Mouse (Mus musculus) T-helper 1 cell (primary cell): ENCODE results near the gene Wfdc17.

Source experiments
- in situ Hi-C: fragments of 300-600 bp; cut with MboI, MseI; formaldehyde crosslinking; loops from one replicate; pipeline ENCODE4 v1.15.1; 2025; ENCODE audit warnings: high pct_unique_total_duplicates

Wfdc17 gene

DNA sequence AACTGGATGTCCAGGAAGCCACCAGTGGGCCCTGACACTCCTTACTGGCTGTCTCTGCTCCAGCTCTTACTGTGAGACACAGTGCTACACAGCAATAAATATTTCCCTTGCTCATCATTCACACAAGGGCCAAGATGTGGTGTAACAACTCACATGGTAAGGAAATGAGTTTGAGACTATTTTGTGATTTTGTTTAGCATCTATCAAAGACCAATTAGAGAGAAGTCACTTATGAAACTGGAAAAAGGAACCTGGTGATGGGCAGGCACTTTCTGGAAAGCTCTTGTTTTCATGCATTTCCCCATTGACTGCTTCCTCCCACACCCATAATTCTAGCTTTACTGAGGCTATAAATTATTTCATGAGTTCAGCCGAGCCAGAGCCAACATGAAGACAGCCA is at the start of gene Wfdc17:
Gene Wfdc17 (plus strand): TSS at position 287 of the 400 bp plus-strand sequence.
- in situ Hi-C loops = no loop called here

DNA sequence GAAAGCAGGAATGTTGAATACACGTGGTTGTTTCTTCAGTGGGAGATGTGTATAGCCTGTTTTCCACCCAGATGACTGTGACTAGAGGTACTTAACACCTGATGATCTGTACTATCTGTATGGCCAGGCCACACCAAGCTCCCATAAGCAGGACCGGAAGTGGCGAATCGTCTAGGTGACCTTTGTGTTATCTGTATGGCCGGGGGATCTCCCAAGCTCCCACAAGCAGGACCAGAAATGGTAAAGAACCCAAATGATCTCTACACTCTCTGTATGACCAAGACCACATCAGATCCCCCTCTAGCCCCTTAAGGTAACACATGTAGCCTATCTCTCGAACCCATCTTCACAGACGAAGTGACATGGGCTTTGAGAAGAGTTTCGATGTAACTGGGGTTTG is 49.2 kb upstream of the Wfdc17 start:
- in situ Hi-C loops = no loop called here

DNA sequence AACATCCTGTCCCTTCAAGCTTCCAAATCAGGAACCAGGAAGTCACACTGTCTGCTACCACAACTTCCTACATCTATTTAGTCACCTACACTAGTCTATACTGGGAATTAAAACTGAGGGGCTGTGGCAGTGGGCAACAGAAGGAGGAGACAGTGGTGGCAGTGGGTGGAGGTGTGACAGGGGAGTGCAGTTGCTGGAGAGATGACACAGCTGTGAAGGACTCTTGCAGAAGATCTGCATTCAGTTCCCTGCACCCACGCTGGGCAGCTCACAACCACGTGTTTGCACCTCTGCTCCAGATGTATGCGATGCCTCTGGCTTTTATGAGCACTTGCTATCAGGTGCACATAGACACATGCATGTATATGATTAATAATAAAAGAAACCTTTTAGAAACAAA is 46.3 kb upstream of the Wfdc17 start:
- in situ Hi-C loops = no loop called here

DNA sequence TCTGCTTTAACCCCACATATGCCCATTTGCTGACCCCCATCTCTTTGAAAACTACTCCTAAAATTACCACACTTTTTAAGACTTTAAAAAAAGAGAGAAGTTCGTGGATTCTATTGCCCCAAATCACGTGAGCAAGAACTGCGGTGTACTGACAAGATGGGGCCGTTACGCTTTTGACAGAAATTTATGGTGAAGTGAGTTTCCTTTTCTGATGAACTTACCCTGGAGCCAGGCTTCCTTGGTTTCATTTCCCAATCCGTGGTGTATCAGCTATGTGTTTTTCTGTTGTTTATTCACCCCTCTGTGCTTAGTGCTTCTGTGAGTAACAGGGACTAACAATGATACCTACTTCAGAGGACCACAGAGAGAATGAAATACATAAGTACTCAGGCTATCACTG is 45.0 kb upstream of the Wfdc17 start:
- in situ Hi-C loops = no loop called here

DNA sequence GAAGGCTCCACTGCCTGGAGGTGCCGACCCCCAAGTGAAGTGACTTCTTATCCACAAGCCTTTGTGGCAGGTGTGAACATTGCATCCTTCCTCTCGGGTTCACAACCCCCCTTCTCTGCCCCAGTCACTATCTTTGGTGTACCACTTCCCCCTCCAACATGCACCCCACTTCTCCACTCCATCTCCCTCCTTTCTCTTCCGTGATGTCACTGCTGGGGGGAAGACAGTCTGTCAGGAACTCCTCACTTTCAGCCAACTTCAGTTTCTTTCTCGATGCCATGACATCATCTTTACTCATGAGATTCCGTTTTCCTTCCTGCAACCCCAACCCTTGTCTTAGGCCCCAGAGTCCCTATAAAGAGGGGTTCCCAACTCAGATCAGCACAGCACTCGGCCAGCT is 41.6 kb upstream of the Wfdc17 start, which contains the start of gene Ccl4:
Gene Ccl4 (plus strand): TSS at position 381 of the 400 bp plus-strand sequence.
- in situ Hi-C loops = no loop called here

DNA sequence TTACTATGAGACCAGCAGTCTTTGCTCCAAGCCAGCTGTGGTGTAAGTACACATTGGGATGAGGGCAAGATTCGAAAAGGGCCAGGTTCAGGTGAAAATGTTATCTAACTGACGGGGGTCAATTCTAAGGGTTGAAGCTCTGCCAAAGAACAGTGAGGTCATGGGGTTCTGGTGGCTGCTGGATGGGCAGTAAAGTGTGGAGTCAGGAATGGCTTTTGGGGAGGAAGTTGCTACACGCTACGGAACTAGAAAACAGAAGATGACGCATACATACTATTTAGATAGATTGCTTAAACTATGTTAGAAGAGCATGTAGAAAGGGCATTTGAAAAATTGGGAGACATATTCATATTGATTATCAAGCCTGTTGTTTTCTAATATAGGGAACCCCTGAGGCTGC is 40.3 kb upstream of the Wfdc17 start:
- in situ Hi-C loops = no loop called here

DNA sequence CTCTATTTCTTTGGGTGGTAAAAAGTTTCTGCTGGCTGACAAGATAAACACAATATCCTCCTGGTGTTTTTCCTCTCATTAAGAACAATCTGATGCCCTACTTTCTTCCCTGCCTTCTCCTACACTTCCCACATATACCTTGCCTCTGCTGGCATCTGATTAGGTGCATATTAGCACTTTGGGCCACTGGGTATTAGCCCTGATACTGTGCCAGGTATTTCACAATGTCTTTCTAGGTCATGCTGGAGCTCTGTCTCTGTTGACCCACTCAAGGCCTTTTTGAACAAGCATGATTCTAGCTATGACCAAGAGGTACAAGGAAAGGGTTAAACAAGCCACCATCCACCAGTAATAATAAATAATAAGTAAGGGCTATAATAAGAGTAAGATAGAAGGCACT is 32.0 kb upstream of the Wfdc17 start:
- in situ Hi-C loops = loop anchor here (10.0 kb wide), 1 partner anchor 287 kb away; no protein-coding TSS in a partner anchor

DNA sequence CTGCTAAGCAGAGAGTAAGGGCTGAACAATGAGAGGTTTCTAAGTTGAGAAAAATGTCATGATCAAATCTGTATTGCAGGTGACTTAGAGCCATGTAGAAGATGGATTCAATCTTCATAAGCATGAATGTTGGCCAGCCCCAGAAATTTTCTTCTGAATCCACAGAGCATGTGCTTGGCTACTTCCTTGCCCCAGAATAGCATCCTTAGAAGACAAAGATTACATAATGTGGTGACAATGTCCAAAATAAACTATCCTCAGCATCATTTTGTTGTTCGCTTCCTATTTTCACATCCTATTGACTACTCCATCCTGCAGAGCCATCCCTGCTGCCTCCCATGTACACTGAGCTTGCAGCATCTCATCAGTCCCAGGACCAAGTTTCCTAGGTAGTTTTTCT is 28.1 kb upstream of the Wfdc17 start:
- in situ Hi-C loops = loop anchor here (10.0 kb wide), 1 partner anchor 291 kb away; no protein-coding TSS in a partner anchor

DNA sequence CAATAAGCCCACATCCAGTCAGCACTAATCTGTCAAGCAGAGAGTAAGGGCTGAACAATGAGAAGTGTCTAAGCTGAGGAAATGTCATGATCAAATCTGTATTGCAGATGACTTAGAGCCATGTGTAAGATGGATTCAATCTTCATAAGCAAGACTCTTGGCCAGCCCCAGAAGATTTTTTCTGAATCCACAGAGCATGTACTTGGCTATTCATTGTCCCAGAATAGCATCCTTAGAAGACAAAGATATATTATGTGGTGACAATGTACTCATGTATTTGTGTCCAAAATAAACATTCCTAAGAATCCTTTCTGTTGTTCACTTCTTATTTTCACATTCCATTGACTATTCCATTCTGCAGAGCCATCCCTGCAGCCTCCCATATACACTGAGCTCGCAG is 13.9 kb upstream of the Wfdc17 start:
- in situ Hi-C loops = loop anchor here (10.0 kb wide), 1 partner anchor 1045 kb away; no protein-coding TSS in a partner anchor

DNA sequence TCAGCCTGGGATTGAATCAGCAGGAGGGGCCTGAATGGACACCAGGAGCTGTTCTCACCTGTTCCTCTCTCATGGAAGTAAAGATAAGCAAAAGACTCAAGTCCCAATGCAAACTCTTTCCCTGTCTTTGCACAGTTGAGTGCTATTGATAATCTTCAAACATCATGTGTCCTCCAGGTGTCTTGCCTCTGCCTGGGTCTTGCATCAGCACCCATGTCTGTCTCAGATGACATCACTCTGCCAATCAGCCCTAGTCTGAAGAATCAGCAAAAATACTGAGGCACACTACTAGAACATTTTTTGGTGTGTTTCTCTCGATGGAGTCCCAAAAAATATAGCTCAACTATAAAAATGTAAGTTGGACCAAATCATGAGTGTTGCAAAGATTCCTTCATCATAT is 11.8 kb upstream of the Wfdc17 start:
- in situ Hi-C loops = loop anchor here (10.0 kb wide), 1 partner anchor 1047 kb away; no protein-coding TSS in a partner anchor

DNA sequence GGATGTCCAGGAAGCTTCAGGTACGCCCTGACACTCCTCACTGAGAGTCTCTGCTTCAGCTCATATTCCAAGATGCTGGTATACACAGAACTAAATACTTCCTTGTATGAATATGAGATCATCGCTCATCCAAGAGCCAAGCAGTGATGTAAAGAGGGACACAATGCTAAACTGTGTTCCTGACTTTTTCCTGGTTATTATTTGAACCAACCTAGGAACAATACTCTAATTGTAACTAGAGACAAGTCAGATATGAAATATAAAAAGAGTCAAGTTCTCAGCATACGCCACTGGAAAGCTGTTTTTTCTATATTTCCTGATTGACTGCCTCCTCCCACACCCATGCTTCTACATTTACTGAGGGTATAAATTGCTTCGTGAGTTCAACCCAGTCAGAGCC is 4.9 kb downstream of the Wfdc17 start, which contains the start of gene Wfdc18:
Gene Wfdc18 (plus strand): TSS at position 301 of the 400 bp plus-strand sequence.
- in situ Hi-C loops = no loop called here

DNA sequence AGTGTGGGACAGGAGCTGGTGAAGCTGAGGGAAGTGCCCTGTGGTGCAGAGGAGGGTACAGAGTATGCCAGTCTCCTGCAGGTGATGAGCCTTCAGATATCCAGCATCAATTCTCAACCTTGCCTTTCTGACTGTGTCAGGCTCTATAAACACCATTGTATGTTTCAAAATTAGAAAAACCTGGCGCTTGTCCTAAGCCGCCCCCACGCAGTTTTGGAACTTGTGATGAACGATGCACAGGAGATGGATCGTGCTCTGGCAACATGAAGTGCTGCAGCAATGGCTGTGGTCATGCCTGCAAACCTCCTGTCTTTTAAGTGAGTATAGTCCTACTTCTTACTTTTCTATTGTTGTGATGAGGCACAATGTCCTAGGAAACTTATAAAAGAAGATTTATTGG is 5.9 kb downstream of the Wfdc17 start:
- in situ Hi-C loops = no loop called here

DNA sequence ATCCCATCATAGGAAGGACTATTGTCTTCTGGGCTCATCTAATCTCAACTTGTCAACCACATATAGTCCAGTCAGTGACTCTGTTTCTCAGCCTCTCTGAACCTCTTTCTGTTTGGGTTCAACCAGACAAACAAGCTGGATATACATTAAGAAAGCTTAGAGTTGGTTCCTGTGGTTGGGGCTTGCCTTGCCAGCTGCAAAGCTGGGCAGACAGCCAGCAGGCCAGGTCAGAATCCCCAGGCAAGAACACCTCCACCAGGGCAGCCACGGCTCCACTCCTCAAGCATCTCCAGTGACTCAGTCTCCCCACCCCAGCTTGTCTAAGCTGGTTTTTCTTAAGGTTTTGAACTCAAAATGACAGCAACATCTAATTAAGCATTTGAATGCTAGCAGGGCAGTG is 8.9 kb downstream of the Wfdc17 start:
- in situ Hi-C loops = no loop called here

DNA sequence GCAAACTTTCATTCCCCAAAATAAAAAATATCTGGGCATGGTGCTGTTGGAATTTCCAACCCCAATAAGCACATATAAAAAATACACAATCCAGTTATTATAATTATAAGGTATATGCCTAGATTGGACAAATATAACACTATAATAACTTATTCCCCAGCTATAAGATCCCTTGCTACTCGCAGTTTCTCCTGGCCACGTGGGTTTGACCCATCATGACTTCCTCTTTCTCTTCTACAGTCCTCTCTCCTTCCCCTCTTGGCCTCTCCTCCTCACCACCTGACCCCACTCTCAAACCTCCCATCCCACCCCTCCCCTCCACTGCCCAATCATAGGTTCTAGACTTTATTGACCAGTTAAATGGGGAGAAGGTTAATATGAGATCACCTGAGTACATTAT is 10.1 kb downstream of the Wfdc17 start:
- in situ Hi-C loops = no loop called here

DNA sequence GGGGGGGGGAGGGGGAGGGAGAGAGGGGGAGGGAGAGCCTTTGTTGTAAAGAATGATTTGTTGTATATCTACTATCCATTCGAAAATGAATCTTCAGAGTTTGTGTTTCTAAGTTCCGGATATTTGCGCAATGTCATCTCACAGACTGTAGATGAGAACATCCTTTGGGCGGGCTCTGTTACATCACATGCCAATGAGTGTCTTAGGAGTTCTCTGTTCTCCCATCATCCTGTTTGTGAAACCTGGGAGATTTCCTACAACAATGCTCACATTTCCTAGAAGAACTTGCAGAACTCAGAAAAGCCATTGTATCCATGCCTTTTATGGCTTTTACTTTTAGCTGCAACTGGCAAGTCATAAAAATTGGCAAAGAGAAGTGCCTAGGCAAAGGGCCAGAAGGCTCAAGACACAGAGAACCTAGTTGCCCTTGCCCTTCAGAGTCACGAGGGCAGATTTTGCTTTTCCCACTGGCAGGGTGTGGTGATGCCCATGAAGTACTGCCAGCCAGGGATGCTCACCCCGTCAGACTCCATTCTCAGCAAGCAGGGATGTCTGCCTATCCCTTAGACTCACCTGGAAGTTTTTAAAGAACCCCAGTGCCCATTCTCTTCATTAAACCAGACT is 13.4 kb downstream of the Wfdc17 start:
- in situ Hi-C loops = no loop called here

DNA sequence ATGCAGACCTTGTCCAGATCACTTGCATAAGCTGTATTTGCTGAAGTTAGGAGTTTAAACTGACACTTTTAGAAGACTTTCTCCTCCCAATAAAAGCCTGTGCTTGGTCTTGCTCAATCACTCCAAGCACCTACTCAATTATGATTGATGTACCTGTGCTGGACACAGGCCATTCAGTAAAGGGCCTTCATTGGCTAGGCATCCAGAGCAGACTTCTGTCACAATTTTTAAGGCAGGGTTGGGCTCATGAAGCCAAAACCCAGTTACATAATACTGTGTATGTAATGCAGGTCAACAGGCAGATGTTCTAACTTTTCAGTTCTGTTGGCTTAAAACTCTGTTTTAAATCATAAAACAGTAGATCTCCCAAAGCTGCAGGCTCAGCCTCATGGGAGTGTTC is 17.0 kb downstream of the Wfdc17 start:
- in situ Hi-C loops = no loop called here

DNA sequence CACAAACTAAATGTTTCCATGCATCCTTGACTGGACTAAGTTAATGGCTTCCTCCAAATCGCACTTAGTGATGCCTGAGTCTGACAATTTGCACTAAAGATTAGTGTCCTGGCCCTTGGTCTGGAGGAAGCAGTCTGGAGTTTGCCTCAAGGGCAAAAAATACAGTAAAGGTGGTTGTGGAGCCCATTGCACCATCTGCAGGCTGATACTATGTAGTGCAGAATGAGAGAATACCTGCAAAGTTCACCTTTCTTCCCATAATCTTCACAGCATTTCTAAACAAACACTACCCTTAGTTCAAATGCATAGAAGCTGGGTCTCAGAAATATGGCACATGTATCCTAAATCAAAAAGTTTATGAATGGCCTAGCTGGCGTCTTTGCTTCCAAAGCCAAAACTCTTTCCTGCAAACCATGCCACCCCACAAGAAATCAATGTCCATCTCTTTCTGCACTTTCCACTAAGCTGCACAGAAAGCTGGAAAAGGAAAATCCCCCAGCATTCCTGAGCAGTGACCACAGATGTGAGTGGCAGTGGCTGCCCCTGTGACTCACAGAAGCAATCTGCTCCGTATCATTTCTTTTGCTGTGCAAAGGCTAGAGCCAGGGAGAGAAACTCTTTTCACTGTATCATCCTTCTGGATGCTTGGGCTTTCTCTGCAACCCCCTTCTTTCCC is 25.1 kb downstream of the Wfdc17 start:
- in situ Hi-C loops = no loop called here

DNA sequence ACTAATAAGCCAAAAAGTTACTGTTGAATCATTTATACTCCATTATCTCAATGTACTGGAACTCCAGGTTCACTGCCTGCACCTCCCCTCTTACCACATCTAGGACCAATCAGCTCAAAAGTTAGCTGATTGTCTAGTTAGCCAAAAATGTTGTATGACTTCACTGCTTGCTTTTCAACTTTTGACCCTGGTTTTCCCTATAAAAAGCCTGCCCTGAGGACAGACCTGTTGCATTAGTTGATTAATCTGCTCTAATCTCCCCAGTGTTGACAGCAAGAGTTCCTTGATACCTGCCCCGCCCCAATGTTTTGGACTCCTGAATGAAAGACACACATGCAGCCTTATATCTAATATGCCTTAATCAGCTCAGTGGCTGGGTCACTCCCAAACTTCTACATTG is 27.3 kb downstream of the Wfdc17 start:
- in situ Hi-C loops = loop anchor here (10.0 kb wide), 1 partner anchor 96 kb away; no protein-coding TSS in a partner anchor

DNA sequence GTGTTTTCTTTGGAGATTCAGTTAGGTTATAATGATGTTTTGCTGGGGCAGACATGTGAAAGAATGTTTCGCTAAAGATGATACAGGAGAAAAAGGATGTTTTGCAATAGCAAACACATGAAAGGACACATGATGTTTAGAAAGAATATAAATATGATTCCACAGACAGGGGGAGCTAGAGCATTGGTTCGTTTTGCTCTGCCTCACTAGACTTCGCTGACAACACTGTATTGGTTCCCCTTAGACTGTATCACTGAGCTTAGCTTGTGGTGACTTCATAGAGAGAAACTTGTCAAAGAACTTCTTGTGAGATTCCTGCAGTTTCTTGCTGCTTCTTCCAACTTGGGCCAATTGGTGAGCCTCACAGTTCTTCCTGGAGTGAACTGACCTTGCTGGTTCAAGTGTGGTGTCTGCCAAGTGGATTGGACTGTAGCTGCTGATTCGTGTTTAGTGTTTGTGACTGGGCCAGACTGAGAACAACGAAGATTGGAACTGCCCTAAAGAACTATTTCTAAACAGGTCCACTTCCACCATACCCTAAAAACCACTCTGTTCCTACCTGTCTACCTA is 29.4 kb downstream of the Wfdc17 start:
- in situ Hi-C loops = loop anchor here (10.0 kb wide), 1 partner anchor 98 kb away; no protein-coding TSS in a partner anchor

DNA sequence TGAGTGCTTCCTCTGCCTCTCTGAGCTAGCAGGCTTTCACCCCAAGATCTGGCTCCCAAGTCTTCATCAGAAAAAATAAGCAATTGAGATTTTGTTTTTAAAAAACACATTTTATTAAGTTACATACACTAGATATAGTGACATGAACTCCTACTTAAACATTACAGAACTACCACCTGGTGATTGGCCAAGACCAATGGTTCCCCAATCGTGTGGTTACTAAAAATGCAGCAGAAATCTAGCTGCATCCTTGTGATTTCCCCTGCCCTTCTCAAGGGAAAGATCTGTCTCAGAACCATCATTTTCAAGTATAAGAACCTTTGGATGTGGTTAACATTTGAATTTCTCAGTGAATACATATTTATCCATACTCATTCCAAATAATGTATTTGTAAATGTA is 30.4 kb downstream of the Wfdc17 start:
- in situ Hi-C loops = loop anchor here (10.0 kb wide), 1 partner anchor 99 kb away; no protein-coding TSS in a partner anchor

DNA sequence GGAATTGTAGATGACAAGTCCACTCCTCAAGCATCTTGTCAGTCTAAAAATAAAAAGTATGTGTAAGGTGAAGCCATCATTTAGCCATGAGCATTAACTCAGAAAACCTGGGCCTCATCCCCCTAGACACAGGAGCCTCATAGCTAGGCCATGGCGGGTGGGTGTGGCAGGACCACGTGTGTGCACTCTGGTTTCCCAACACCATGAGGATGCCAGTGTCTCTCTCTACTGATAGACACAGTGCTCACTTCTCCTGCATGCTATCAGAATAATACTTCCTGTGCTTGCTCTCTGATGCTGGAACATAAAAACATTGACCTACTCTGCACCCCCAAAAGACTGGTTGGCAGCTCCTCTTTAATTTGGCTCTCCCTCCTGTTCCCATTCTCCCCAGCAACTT is 32.1 kb downstream of the Wfdc17 start:
- in situ Hi-C loops = loop anchor here (5.0 to 10.0 kb wide), 2 partner anchors 101 to 184 kb away; no protein-coding TSS in a partner anchor

DNA sequence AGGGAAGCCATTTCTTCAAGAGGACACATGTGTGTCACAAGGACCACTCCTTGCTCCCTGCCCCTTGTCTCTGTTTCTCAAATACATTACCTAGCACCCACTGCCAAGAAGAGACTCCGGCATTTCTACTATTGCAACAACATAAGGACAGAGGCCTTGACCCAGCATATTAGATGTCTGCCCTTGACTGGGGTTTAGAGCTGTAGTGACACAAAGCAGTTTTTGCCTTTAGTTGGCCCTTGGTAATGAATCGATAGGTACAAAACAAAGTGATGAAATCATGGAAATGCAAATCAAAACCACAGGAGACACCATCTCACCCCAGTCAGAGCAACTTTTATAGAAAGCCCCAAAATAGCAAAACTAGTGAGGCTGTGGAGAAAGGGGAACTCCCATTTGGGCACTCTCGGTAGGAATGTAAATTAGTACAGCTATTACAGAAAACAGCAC is 33.3 kb downstream of the Wfdc17 start:
- in situ Hi-C loops = loop anchor here (5.0 to 10.0 kb wide), 2 partner anchors 102 to 185 kb away; no protein-coding TSS in a partner anchor
